16 mouse cellular contexts compared by ENCODE assay signal in genomic region chr15:10814709-10815108, GRCm38 (mm10).
DNase-seq lines count a peak whose midpoint lies in the region; ATAC-seq lines count a peak whose summit lies in the region.
"Had no signal": no experiment of that assay in that cellular context is flagged by ENCODE, and none has a peak within 500 bp of the region (broad histone marks: within the 10 kb centered on the region; RNA-seq: fewer than 3 reads in every experiment).

No protein-coding gene starts in this region.

- H3K4me3 ChIP-seq in embryonic facial prominence, embryonic 11.5 days (ENCODE audit: low read depth, low read length) = no peak overlapping the region
- H3K4me3 ChIP-seq in heart, embryonic 16.5 days (ENCODE audit: low read length) = no peak overlapping the region
- H3K4me3 ChIP-seq: embryonic facial prominence, embryonic 15.5 days; layer of hippocampus, adult 2 months had no signal

- no peaks in the 10 kb centered on the region for H3K4me1 ChIP-seq in embryonic facial prominence, embryonic 11.5 days (ENCODE audit: control insufficient read depth, insufficient read depth, low read length)
- peaks cover 6% of the 10 kb centered on the region for H3K4me1 ChIP-seq in heart, embryonic 16.5 days (ENCODE audit: control insufficient read depth, insufficient read depth, low read length)

- no peaks in the 10 kb centered on the region for H3K36me3 ChIP-seq in embryonic facial prominence, embryonic 11.5 days (replicated peaks; ENCODE audit: control insufficient read depth, insufficient read depth, low read depth, low read length)
- no peaks in the 10 kb centered on the region for H3K36me3 ChIP-seq in heart, embryonic 16.5 days (ENCODE audit: control insufficient read depth, insufficient read depth)
- H3K36me3 ChIP-seq: embryonic facial prominence, embryonic 15.5 days had no signal

- no peak overlapping the region for H3K9ac ChIP-seq in embryonic facial prominence, embryonic 11.5 days (replicated peaks; ENCODE audit: low read length)
- H3K9ac ChIP-seq in heart, embryonic 16.5 days (ENCODE audit: low read length) = no peak overlapping the region
- H3K9ac ChIP-seq: embryonic facial prominence, embryonic 15.5 days; liver, embryonic 14.5 days had no signal

- WGBS in embryonic facial prominence, embryonic 11.5 days = 42% methylated on average over 7 of the region's 7 CpGs
- 45% methylated on average over 7 of the region's 7 CpGs for WGBS in heart, embryonic 16.5 days

- intact Hi-C loops in heart, postnatal 25 days (cut with DNase I) = loop anchor here (5.0 kb wide), 3 partner anchors 32 to 77 kb away; no protein-coding TSS in a partner anchor

- no peak overlapping the region for H3K4me2 ChIP-seq in embryonic facial prominence, embryonic 11.5 days (ENCODE audit: low read depth, low read length)
- no peak overlapping the region for H3K4me2 ChIP-seq in heart, embryonic 16.5 days (ENCODE audit: low read depth, low read length)
- H3K4me2 ChIP-seq: embryonic facial prominence, embryonic 15.5 days; midbrain, embryonic 11.5 days had no signal

- no peaks in the 10 kb centered on the region for H3K9me3 ChIP-seq in embryonic facial prominence, embryonic 11.5 days (replicated peaks; ENCODE audit: control insufficient read depth, low read length)
- H3K9me3 ChIP-seq in heart, embryonic 16.5 days (replicated peaks; ENCODE audit: control insufficient read depth, low read length) = no peaks in the 10 kb centered on the region
- H3K9me3 ChIP-seq: embryonic facial prominence, embryonic 15.5 days had no signal

- no peak overlapping the region for H3K27ac ChIP-seq in embryonic facial prominence, embryonic 11.5 days (replicated peaks; ENCODE audit: low read depth, low read length)
- H3K27ac ChIP-seq in heart, embryonic 16.5 days (ENCODE audit: low read length) = peak overlapping the region; percentile 46; the same call in 1 of the 2 replicates
- H3K27ac ChIP-seq: embryonic facial prominence, embryonic 15.5 days; layer of hippocampus, adult 2 months; liver, embryonic 14.5 days had no signal

- DNase-seq in heart, adult 18-20 months = peak; percentile 21 to 39
- no peak for DNase-seq in heart, postnatal 25 days (ENCODE audit: low spot score)
- DNase-seq in 3T3-L1 (ENCODE audit: low read depth, low spot score) = peak; percentile 91
- peak; percentile 37 for DNase-seq in embryonic facial prominence, embryonic 11.5 days (ENCODE audit: low spot score)
- DNase-seq in layer of hippocampus, postnatal 25 days (ENCODE audit: extremely low spot score in 1 of 2, low spot score in 1 of 2) = no peak
- no peak for DNase-seq in cerebellum, postnatal 14 days
- DNase-seq: cerebellum, adult 2 months; right cerebral cortex, adult 18-20 months; thymus, adult 18-20 months had no signal

- no peaks in the 10 kb centered on the region for H3K27me3 ChIP-seq in embryonic facial prominence, embryonic 11.5 days (ENCODE audit: control insufficient read depth, insufficient read depth, low read length)
- H3K27me3 ChIP-seq in heart, embryonic 16.5 days (ENCODE audit: control insufficient read depth, insufficient read depth, low read length) = no peaks in the 10 kb centered on the region
- H3K27me3 ChIP-seq: embryonic facial prominence, embryonic 15.5 days had no signal

- ATAC-seq in embryonic facial prominence, embryonic 11.5 days (replicated peaks; ENCODE audit: insufficient number of reproducible peaks, low FRiP score, low TSS enrichment, low read depth) = no peak
- ATAC-seq in heart, embryonic 16.5 days (replicated peaks; ENCODE audit: extremely low read depth, insufficient read depth, low FRiP score) = peak; percentile 70
- no peak for ATAC-seq in megakaryocyte progenitor cell, adult 5-6 weeks (replicated peaks; ENCODE audit: poor library complexity)
- ATAC-seq: intestine, postnatal 0 days had no signal

Comparison
In these comparisons a context has a peak if more than half of its experiments do, and no peak if none do; other contexts are left out.
1. DNase-seq: peak in heart, adult 18-20 months (2 of 2), 3T3-L1 (single experiment) and embryonic facial prominence, embryonic 11.5 days (single experiment); none in heart, postnatal 25 days (single experiment), layer of hippocampus, postnatal 25 days (0 of 2) and cerebellum, postnatal 14 days (0 of 2).